Mouse (Mus musculus) adrenal gland, postnatal 14 days (tissue): ENCODE data around the gene Scn4a. TPM values are rescaled to one million over a fixed set of nuclear protein-coding genes. Genes with fewer than 3 reads are reported as not detected.

ENCODE experiments used
- DNase-seq: peaks from one replicate; pipeline ENCODE4 v3.0.0; 2021; ENCODE audit warnings: mixed read lengths
- total RNA-seq: library from RNA; stranded (reverse); gene quantifications from 2 replicates; pipeline ENCODE4 v1.2.3, GENCODE M21; 2021

Scn4a gene
- total RNA-seq, 1 experiment from 2014 or later: 0.44 TPM

- peak; percentile 62 for DNase-seq
Measured at GRCm38 (mm10) chr11:106271794-106272643, 81.1 kb downstream of the Scn4a start.

GRCm38 (mm10) chr11:106271131-106271793, 81.8 kb downstream of the Scn4a start:
- peak; percentile 46 for DNase-seq

GRCm38 (mm10) chr11:106269060-106269431, 84.0 kb downstream of the Scn4a start:
- DNase-seq: peak; percentile 57

Other genes starting within 250 kb of the Scn4a start
- not detected in 2 replicates for gene Gm10840, start 192.4 kb downstream of the Scn4a start, total RNA-seq
- gene Limd2, start 192.4 kb downstream of the Scn4a start, total RNA-seq: 21.1 and 59.4 TPM in 2 replicates
- gene Strada, start 151.1 kb downstream of the Scn4a start, total RNA-seq: 12.1 and 12.5 TPM in 2 replicates
- 116 and 120 TPM in 2 replicates for gene Ccdc47, start 136.9 kb downstream of the Scn4a start, total RNA-seq
- 51.5 and 59.9 TPM in 2 replicates for gene Ddx42, start 136.4 kb downstream of the Scn4a start, total RNA-seq
- 66.1 and 77.0 TPM in 2 replicates for gene Ftsj3, start 97.2 kb downstream of the Scn4a start, total RNA-seq
- gene Psmc5, start 97.1 kb downstream of the Scn4a start, total RNA-seq: 141 and 146 TPM in 2 replicates
- 79.9 and 91.0 TPM in 2 replicates for gene Smarcd2, start 80.3 kb downstream of the Scn4a start, total RNA-seq
- gene Tcam1, start 76.6 kb downstream of the Scn4a start, total RNA-seq: 0.11 and 0.23 TPM in 2 replicates
- not detected in 2 replicates for gene Gh, start 51.4 kb downstream of the Scn4a start, total RNA-seq
- gene Cd79b, start 38.5 kb downstream of the Scn4a start, total RNA-seq: 5.5 and 33.1 TPM in 2 replicates
- not detected in 2 replicates for gene Prr29, start 12.2 kb upstream of the Scn4a start, total RNA-seq
- 24.6 and 27.6 TPM in 2 replicates for gene Icam2, start 34.8 kb upstream of the Scn4a start, total RNA-seq
- gene Ern1, start 134.6 kb upstream of the Scn4a start, total RNA-seq: 80.9 and 82.3 TPM in 2 replicates